ENCODE assay signal across 16 mouse cellular contexts in the genomic region with DNA sequence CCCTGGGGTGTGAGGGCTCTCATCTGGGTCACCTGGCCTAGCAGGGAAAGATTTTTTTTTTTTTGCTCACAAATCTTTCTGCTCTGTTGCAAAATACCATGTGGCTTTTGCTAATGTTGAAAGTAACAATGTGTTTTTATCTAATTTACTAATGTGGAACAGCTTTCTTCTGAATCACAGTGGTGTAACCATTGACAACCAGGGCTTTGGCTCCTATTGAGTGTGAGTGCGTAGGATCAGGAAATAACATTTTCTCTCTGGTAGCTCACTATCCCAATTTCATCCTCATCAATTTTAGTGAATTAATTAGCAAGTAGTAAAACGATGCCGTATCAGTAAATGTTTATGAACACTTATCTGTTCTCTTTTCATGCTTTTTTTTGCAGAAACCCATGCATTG.
"Had no signal": no experiment of that assay in that cellular context is flagged by ENCODE, and none has a peak within 500 bp of the region (broad histone marks: within the 10 kb centered on the region; RNA-seq: fewer than 3 reads in every experiment).

No protein-coding gene starts in this region.

- DNase-seq: kidney, adult 18-20 months; kidney, postnatal 10 days; lung, embryonic 14.5 days; lung, postnatal 10 days; lung, postnatal 4 days; right cerebral cortex, postnatal 14 days; thymus, adult 18-20 months; thymus, postnatal 14 days had no signal

- H3K4me3 ChIP-seq: intestine, embryonic 15.5 days; left cerebral cortex, adult 2 months; limb, embryonic 15.5 days; liver, embryonic 12.5 days; megakaryocyte, embryonic 14.5 days; midbrain, embryonic 15.5 days; neural tube, embryonic 13.5 days had no signal

- H3K27ac ChIP-seq: intestine, embryonic 15.5 days; left cerebral cortex, adult 2 months; limb, embryonic 15.5 days; liver, embryonic 12.5 days; midbrain, embryonic 15.5 days; neural tube, embryonic 13.5 days; stomach, postnatal 0 days had no signal
